Mouse (Mus musculus): ENCODE results near the gene Ddah2.
A peak's percentile ranks its signal among the peaks of the same experiment; 100 is the strongest.

Gene Ddah2

GRCm38 (mm10) chr17:35058911-35059892 is at the start of gene Ddah2:
TSS of gene Ddah2 (plus strand) at chr17:35059035.
- peak; percentile 90 to 94 for DNase-seq

GRCm38 (mm10) chr17:35009586-35009985 is 49.2 kb upstream of the Ddah2 start:
- no peak for DNase-seq

DNA sequence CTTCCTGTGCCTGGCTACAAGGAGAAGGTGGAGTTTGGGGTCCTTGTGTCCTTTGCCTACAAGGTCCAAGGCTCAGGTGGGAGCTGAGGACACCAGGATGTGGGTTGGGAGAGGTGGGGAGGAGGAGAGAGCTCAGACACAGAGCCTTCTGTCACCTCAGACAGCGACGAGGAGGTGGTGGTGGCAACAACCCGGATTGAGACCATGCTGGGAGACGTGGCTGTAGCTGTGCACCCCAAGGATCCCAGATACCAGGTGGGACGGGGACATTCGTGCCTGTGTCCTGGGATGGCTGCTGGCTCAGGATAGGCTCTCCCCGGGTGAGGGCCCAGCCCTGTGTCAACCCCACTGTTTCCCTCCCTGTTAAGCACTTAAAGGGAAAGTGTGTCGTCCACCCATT is 47.4 kb upstream of the Ddah2 start:
- no peak for DNase-seq

DNA sequence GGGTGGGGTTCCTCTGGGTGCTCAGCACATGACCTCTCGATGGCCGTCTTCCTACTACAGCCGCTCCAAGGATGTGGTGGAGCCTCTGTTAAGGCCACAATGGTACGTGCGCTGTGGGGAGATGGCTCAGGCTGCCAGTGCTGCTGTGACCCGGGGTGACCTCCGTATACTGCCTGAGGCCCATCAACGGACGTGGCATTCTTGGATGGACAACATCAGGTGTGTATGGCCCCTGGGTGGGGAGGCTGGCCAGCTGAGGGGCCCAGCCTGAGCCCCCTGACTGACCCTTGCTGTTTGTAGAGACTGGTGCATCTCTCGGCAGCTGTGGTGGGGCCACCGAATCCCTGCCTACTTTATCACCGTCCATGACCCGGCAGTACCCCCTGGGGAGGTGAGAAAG is 46.4 kb upstream of the Ddah2 start:
- no peak for DNase-seq

DNA sequence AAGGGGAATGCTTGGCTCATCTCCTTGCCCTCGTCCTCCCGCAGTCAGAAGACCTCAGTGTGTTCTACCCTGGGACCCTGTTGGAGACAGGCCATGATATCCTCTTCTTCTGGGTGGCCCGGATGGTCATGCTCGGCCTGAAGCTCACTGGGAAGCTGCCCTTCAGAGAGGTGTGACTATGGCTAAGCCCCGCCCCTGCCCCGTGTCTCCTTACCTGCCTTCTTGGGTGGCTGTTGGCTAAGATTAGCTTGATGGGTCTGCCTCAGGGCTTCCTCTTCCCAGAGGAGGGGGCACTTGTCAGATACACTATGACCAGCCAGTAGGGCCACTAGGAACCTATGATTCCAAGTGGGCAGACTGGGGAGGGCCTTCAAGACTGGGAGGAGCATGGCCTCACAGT is 45.6 kb upstream of the Ddah2 start:
- no peak for DNase-seq

DNA sequence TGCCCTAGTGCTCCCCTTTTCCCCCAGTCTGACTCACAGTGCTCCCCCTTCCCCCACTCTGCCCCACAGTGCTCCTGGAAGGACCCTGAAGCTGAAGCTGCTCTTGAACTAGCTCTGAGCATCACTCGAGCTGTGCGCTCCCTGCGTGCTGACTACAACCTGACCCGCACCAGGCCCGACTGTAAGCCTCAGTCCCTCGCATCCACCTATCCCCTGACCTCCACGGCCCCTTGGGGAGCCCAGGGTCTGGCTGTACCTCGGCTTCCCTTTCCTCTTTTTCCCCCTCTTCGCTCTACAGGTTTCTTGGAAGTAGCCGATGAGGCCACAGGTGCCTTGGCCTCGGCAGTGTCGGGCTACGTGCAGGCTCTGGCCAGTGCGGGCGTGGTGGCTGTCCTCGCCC is 43.5 kb upstream of the Ddah2 start:
- DNase-seq: no peak

DNA sequence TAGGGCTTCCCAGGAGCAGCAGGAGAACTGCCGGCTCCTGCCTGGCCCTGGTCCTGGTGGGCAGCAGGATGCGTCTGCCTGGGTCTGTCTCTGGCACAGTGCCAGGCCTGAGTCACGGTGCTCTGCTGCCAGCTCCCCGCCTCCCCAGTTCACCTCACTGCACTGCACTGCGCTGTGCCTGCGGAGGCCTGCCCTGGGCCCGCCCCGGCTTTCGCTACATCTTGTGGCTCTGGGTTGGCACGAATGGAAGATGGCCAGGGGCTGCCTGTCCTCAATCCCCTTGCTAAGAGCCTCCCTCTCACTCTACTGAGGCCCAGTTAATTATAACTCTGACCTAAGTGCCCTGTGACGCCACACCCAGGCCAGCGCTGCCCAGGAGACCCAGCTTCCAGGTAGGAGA is 42.5 kb upstream of the Ddah2 start, which contains the start of gene Vwa7:
Gene Vwa7 (plus strand): TSS at position 204 of the 400 bp plus-strand sequence.
- DNase-seq: peak; percentile 45 to 62

GRCm38 (mm10) chr17:35016791-35017705 is 41.8 kb upstream of the Ddah2 start:
- DNase-seq: no peak

GRCm38 (mm10) chr17:35017706-35018030 is 41.2 kb upstream of the Ddah2 start:
- no peak for DNase-seq

GRCm38 (mm10) chr17:35018171-35018570 is 40.7 kb upstream of the Ddah2 start:
- no peak for DNase-seq

GRCm38 (mm10) chr17:35019894-35020293 is 38.9 kb upstream of the Ddah2 start:
- DNase-seq: no peak

DNA sequence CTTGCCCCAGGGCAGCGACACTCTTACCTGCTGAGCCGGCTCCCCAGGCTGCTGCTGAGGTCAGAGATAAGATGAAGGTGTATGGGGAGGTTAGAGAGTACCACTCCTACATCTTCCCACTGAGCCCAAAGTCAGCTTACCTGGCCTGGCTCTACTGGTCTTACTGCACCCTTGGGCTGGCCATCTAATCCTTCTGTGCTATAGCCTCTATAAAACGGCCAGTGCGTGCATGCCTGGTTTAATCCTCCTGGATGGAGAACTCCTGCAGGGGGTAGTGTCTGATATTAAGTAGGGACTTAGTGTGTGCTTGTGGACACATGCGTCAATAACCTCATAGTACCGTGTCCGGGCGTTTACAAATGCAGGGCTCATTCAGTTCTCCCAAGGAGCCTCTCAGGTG is 38.3 kb upstream of the Ddah2 start:
- DNase-seq: no peak

GRCm38 (mm10) chr17:35021163-35021808 is 37.5 kb upstream of the Ddah2 start:
- DNase-seq: peak; percentile 87 to 95

DNA sequence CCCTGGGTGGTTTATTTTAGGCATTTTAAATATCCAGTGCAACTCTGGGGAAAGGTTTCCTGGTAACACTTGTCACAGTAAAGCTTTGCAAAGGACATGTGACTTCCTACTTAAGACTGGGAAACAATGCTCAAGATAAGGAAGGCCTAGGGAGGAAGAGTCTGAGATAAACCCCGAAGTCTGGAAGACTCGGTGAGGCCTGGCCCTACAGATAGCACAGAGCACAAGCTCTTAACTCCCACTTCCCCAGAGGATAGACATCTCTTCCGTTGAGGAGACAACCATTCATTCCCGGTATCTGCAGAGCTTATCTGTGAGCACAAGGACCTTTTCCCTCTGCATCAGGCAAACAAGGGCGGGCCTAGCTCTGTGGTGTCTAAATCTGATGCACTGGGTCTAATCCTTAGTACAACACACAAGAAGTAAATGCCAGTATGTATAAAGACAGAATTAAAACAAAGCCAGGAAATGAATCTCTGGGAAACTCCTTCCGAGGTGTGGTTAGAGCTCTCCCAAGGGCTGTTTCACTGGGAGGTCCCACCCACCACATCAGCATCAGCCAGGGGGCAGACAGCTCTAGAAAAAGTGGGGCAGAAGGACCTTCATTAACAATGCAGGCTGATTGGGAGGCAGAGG is 36.9 kb upstream of the Ddah2 start:
- DNase-seq: peak; percentile 19 to 32

- no peak for DNase-seq
These were observed 36.2 kb upstream of the Ddah2 start for GRCm38 (mm10) chr17:35022541-35023060.

GRCm38 (mm10) chr17:35023221-35023620 is 35.6 kb upstream of the Ddah2 start:
- no peak for DNase-seq

- DNase-seq: no peak
These were observed 35.1 kb upstream of the Ddah2 start for GRCm38 (mm10) chr17:35023756-35024155.

DNA sequence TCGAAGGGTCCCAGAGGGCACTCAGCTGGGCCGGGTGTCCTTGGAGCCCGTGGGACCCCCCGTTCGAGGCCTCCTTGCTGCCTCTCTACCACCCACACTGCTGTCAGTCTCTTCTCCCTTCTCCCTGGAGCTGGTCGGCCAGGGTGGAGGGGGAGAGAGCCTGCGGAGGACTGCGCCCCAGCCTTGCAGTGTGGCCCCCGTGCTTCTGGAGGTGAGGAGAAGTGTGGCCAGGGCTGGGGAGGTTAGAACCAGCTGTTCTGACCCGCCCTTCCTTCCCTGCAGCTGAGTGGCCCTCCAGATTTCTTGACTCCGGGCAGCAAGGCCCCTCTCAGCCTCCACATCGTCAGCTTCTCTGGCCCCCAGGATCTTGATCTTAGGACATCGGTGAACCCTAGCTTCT is 34.6 kb upstream of the Ddah2 start:
- DNase-seq: no peak

DNA sequence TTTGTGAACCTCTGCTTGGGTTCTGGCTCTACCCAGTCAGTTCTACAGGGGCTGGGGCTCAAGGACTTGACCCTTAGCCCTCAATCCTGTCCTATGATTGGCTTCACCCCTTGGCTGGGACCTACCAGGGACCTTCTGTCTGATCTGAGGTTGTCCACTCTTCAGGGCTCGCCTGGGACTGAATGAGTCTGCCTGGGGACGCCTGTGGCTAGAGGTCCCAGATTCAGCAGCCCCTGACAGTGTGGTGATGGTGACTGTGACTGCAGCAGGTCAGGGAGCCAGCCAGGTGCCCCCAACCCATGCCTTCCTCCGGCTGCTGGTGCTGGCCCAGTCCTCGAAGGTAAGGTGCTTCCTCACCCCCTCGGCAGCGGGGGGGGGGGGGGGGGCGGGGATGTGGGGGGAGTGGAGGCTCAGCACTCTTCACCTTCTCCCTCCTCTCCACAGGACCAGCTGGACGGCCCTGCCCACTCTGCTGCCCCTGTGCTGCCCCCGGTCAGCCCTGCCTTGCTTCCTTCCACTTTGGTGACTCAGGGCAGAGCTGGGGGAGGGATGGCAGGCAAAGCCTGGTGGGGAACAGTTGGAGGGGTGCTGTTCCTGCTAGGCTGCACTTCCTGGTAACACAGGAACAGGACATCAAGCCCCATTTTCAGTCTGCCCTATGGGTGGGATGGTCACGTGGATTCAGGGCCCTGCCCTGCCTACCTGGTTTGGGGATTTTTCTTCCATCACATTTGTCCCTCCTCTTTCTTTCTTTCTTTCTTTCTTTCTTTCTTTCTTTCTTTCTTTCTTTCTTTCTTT is 33.9 kb upstream of the Ddah2 start:
- no peak for DNase-seq

DNA sequence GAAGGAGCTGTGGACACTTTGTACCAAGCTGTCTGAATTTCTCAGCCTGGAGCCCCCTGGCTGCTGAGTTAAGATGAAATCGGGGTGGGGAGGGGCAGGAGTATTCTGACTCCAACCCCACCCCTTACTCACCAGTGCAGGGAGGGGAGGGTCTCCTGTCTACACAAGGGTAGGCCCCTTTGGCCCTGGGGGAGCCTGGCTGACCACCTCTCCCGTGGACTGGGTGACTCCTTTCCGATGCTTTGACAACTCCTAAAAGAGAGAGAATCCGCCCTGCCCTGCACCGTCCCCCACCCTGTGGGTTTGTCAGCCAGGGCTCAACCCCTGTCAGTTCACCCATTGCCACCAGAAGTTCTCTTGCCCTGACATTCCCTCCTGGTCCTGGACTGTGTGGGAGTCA is 32.6 kb upstream of the Ddah2 start:
- no peak for DNase-seq

Measured in kidney, postnatal 36 days (tissue).